Mouse (Mus musculus): ENCODE results near the gene Gm3099. TPM values are rescaled to one million over a fixed set of nuclear protein-coding genes. Genes with fewer than 3 reads are reported as not detected.
"Not testable (repeated sequence)": the region's sequence is repeated elsewhere in the genome, so short reads cannot be mapped to it uniquely, and the experiment has no call there.

Gm3099 gene
- total RNA-seq (2021) = not detected

DNA sequence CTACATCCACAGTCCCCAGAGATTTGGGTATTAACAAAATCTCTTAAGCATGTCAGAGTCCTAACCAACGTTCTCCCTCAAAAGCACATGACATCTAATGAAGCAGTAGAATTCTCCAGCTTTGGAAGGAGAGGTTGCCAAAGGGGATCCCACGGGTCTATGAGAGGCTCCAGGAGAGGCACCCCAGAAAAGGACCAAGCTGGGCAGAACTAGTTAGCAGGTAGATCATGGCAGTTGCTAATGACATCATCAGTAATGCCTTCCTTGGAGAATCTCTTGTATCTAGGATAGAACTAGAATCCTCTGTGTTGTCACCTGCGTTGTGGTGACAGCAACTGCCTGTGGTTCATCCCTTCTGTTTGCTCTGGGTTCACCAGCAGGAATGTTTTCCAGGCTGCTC, at the start of gene Gm3099:
TSS of gene Gm3099 (plus strand) at position 301 of the 400 bp plus-strand sequence.
- DNase-seq = not testable (repeated sequence)

DNA sequence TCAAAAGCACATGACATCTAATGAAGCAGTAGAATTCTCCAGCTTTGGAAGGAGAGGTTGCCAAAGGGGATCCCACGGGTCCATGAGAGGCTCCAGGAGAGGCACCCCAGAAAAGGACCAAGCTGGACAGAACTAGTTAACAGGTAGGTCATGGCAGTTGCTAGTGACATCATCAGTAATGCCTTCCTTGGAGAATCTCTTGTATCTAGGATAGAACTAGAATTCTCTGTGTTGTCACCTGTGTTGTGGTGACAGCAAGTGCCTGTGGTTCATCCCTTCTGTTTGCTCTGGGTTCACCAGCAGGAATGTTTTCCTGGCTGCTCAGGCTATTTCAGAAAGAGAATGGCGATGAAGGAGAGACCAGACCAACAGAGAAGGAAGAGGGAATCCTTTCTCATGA, 34.9 kb upstream of the Gm3099 start, which contains the start of gene Gm3095:
TSS of gene Gm3095 (plus strand) at position 301 of the 400 bp plus-strand sequence.
- DNase-seq = not testable (repeated sequence)

DNA sequence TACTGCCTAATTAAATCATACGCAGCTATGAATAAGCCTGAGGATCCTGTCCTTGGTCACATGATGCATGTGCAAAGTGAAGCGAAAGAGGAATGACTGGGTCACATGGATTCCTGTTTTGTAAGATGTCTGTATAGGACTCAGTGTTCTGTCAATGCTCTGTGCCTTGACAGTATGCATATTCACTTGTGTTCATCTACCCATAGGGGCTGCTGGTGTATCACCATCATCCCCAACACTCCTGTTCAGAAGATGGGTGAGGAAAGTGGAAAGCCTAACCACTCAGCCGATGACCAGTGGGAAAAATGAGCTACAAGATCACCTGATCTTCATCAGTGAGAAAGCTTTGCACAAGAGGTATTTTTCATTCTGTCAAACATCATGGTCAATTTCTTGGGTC, 25.4 kb downstream of the Gm3099 start, which contains the start of gene Gm5796:
TSS of gene Gm5796 (plus strand) at position 301 of the 400 bp plus-strand sequence.
- DNase-seq = not testable (repeated sequence)

Other genes with a start within 250 kb of the Gm3099 start
- under 1 TPM in 1 of 2 experiments, not detected in 1; 0.58 TPM for gene Gm3002, start 188.3 kb upstream of the Gm3099 start, total RNA-seq (2021)
- gene Gm3033, start 152.1 kb upstream of the Gm3099 start, total RNA-seq (2021) = not detected
- gene Gm2916, start 114.2 kb upstream of the Gm3099 start, total RNA-seq (2021) = not detected
- gene Gm3029, start 66.6 kb upstream of the Gm3099 start, total RNA-seq (2021) = not detected
- under 1 TPM in 1 of 2 experiments, not detected in 1; 0.27 TPM for gene Gm3095, start 34.8 kb upstream of the Gm3099 start, total RNA-seq (2021)
- 1 to 10 TPM; 3.8 to 7.6 TPM for gene Gm5796, start 25.5 kb downstream of the Gm3099 start, total RNA-seq (2021)
- under 1 TPM; 0.37 to 0.73 TPM for gene Gm3115, start 85.7 kb downstream of the Gm3099 start, total RNA-seq (2021)
- 1 to 10 TPM; 6.4 to 7.8 TPM for gene Gm8108, start 112.1 kb downstream of the Gm3099 start, total RNA-seq (2021)
- gene Gm3127, start 166.6 kb downstream of the Gm3099 start, total RNA-seq (2021) = not detected
- 1 to 10 TPM in 1 of 2 experiments, under 1 TPM in 1; 0.58 to 1.3 TPM for gene Gm2974, start 184.2 kb downstream of the Gm3099 start, total RNA-seq (2021)